Mouse (Mus musculus): ENCODE data around the gene E130114P18Rik. TPM values are rescaled to one million over a fixed set of nuclear protein-coding genes. Genes with fewer than 3 reads are reported as not detected.

The E130114P18Rik gene
- polyA plus RNA-seq, 1 experiment = not detected

DNA sequence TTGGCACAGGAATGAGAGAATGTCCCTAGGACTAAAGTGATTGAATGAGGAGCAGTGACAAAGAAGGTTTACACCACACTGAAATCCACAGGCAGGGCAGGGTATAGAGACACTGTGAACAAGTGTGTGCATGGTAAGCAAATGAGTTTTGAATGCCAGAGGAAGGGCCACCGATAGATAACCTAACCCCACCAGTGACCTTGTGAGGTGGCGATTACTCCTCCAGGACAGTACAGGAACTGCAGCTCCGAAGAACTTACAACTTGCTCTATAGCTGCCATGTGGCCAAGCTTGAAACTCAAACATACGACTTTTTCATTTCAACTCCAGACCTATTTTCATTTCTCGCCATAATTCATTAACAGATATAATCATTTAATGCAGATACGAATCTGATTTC, 114.0 kb downstream of the E130114P18Rik start:
- Histone ChIP-seq H3K27me3 (ENCODE audit: control insufficient read depth) (no peaks in the 10 kb centered on the region), H3K36me3 (ENCODE audit: control insufficient read depth) (no peaks in the 10 kb centered on the region), H3K4me1 (ENCODE audit: control insufficient read depth) (no peaks in the 10 kb centered on the region), H3K9me3 (ENCODE audit: control insufficient read depth, low read length) (no peaks in the 10 kb centered on the region), H3K4me3 (replicated peaks) (no peak overlapping the region)
- TF ChIP-seq TAL1 (IDR thresholded peaks at IDR 0.05; ENCODE audit: low read length) (no peak), GATA1 (IDR thresholded peaks at IDR 0.05; ENCODE audit: low read length) (no peak)

DNA sequence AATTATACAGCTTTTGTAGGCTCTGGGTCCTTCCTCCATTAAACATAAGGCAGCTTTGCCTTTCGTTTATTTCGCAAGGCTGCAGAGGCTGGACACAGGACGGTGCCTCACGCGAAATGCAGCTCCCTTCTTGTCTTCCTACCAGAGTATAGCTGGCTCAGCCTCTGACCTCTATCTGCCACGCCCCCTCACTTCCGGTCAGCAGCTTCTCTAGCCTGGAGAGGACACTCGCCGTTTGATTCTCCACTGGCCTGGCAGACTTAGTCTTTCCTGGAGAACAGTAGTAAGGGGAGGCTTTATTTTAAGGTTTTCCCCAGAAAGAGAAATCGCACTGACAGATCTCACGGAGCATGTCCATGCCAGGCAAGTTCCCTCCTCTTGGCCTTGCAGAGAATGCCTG, 115.0 kb downstream of the E130114P18Rik start:
- TF ChIP-seq GATA1 (IDR thresholded peaks at IDR 0.05; ENCODE audit: low read length) = no peak
- no peak for TF ChIP-seq TAL1 (IDR thresholded peaks at IDR 0.05; ENCODE audit: low read length)
- no peak overlapping the region for H3K4me3 ChIP-seq (replicated peaks)
- H3K4me1 ChIP-seq (ENCODE audit: control insufficient read depth) = no peaks in the 10 kb centered on the region
- no peaks in the 10 kb centered on the region for H3K36me3 ChIP-seq (ENCODE audit: control insufficient read depth)
- no peaks in the 10 kb centered on the region for H3K27me3 ChIP-seq (ENCODE audit: control insufficient read depth)
- no peaks in the 10 kb centered on the region for H3K9me3 ChIP-seq (ENCODE audit: control insufficient read depth, low read length)

DNA sequence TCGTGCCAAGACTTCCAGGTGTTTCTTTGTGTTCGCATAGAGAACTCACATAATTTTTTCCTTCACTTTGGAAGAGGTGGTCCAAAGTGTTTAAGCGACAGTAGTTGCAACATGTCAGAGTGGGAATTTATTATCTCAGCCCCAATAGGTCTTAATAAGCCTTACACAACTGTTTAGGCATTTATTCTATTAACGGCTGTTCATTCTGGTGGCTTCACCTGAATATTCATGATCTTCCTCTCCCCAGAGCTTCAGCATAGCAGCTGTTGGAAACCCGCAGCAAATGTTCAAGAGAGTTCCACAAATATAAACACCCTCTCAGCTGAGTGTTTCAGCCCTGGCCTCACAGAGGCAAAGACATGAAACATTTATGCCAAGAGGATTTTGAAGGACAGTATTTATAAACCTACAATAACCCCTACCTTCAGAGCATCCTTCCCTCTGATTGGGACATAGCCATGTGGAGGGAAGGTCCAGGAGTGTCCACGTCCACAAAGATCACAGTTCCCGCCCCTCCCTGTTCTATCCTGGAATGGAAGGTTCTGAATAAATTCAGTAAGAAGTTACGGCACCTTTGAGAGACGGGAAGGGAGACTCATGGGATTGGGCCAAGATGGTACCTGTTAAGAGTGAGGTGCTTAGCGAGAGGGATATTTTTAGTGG, 116.1 kb downstream of the E130114P18Rik start:
- TF ChIP-seq GATA1 (IDR thresholded peaks at IDR 0.05; ENCODE audit: low read length) = no peak
- TF ChIP-seq TAL1 (IDR thresholded peaks at IDR 0.05; ENCODE audit: low read length) = no peak
- H3K27me3 ChIP-seq (ENCODE audit: control insufficient read depth) = no peaks in the 10 kb centered on the region
- H3K9me3 ChIP-seq (ENCODE audit: control insufficient read depth, low read length) = no peaks in the 10 kb centered on the region
- H3K4me3 ChIP-seq (replicated peaks) = no peak overlapping the region
- H3K36me3 ChIP-seq (ENCODE audit: control insufficient read depth) = no peaks in the 10 kb centered on the region
- H3K4me1 ChIP-seq (ENCODE audit: control insufficient read depth) = no peaks in the 10 kb centered on the region

DNA sequence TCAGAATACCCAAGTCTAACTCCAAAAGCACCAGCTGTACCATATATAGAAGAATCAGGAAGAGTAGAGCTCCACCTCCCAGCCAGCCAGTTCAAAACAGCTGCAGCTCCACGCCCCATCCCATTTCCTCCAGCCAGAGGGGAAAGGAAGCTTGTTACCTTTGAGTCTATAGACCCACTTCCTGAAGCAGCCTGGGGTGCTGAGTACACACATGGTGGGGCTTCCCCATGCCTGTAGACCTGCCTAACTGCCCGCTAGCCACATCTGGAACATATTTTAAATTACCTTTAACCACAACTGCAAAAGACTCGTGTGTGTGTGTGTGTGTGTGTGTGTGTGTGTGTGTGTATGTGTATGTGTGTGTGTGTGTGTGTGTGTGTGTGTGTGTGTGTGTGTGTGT, 120.3 kb downstream of the E130114P18Rik start:
- Histone ChIP-seq H3K27me3 (ENCODE audit: control insufficient read depth) (no peaks in the 10 kb centered on the region), H3K36me3 (ENCODE audit: control insufficient read depth) (no peaks in the 10 kb centered on the region), H3K9me3 (ENCODE audit: control insufficient read depth, low read length) (no peaks in the 10 kb centered on the region), H3K4me3 (replicated peaks) (no peak overlapping the region), H3K4me1 (ENCODE audit: control insufficient read depth) (no peaks in the 10 kb centered on the region)
- no peak for TF ChIP-seq GATA1 (IDR thresholded peaks at IDR 0.05; ENCODE audit: low read length)
- no peak for TF ChIP-seq TAL1 (IDR thresholded peaks at IDR 0.05; ENCODE audit: low read length)

DNA sequence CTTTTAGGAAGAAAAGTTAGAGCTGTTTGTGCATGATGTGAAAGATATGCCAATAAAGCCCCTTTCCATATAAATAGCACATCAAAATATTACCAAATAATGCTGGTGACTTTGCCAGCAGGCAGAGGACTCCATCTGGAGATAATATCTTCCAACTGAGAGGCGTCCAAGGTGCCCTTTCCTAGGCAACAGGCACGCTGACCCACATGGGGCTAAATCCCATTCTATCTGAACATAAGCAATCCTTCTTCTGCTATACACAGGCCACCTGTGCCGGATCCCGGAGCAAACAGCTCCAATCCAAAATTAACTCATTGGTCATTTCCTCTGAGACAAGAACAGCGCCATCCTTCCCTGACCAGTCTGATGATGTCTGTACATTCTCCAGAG, 128.3 kb downstream of the E130114P18Rik start:
- Histone ChIP-seq H3K9me3 (ENCODE audit: control insufficient read depth, low read length) (no peaks in the 10 kb centered on the region), H3K4me1 (ENCODE audit: control insufficient read depth) (no peaks in the 10 kb centered on the region), H3K27me3 (ENCODE audit: control insufficient read depth) (no peaks in the 10 kb centered on the region), H3K36me3 (ENCODE audit: control insufficient read depth) (no peaks in the 10 kb centered on the region), H3K4me3 (replicated peaks) (no peak overlapping the region)
- no peak for TF ChIP-seq TAL1 (IDR thresholded peaks at IDR 0.05; ENCODE audit: low read length)
- no peak for TF ChIP-seq GATA1 (IDR thresholded peaks at IDR 0.05; ENCODE audit: low read length)

DNA sequence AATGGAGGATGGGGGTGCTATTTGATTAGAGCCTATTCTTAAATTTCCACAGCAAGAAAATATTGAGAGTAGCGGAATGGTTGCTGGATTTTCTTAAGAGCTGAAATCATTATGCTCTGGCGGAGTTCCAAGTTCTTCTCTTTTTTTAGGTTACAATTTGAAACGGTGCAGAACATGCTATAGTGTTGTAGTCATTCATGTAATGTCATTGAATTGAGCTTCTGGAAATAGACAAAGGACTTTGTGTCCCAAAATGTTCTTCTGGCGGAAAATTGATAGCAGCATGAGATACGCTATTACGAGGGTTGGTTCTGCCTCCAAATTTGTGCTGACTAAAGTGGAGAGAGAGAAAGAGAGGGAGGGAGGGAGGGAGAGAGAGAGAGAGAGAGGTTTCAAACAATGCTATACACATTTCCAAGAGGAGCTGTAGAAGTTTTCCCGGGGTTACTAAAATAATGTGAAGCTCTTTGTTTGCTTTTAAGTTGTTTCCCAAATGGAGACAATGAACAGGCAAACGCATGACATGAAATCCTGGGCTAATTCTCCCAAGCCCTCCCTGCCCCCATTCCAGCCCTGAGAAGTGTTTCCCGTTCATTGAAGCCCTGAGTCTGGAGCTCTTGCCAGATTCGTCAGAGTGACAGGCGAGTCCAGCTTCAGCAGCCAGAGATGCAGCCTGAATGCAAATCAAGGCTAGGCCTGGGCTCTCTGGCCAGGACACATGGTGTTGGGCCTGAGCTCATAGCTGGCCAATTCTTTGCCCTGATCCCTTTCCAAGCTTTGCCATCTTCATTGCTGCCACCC, 128.9 kb downstream of the E130114P18Rik start:
- Histone ChIP-seq H3K4me3 (replicated peaks) (no peak overlapping the region), H3K27me3 (ENCODE audit: control insufficient read depth) (no peaks in the 10 kb centered on the region), H3K4me1 (ENCODE audit: control insufficient read depth) (no peaks in the 10 kb centered on the region), H3K9me3 (ENCODE audit: control insufficient read depth, low read length) (no peaks in the 10 kb centered on the region), H3K36me3 (ENCODE audit: control insufficient read depth) (no peaks in the 10 kb centered on the region)
- no peak for TF ChIP-seq TAL1 (IDR thresholded peaks at IDR 0.05; ENCODE audit: low read length)
- no peak for TF ChIP-seq GATA1 (IDR thresholded peaks at IDR 0.05; ENCODE audit: low read length)

DNA sequence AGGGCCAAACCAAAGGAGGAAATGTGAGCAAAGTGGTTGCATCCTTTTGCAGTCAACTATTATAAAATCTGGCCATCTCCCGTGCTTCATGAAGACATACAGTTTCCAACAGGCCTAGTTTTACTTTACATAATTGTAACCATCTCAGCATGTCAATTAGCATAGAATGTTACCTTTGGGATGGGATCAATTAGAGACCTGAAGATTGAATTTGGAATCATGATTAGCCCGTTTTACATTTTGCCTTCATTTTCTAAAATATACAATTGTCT, 129.5 kb downstream of the E130114P18Rik start:
- Histone ChIP-seq H3K4me1 (ENCODE audit: control insufficient read depth) (no peaks in the 10 kb centered on the region), H3K4me3 (replicated peaks) (no peak overlapping the region), H3K36me3 (ENCODE audit: control insufficient read depth) (no peaks in the 10 kb centered on the region), H3K27me3 (ENCODE audit: control insufficient read depth) (no peaks in the 10 kb centered on the region), H3K9me3 (ENCODE audit: control insufficient read depth, low read length) (no peaks in the 10 kb centered on the region)
- TF ChIP-seq GATA1 (IDR thresholded peaks at IDR 0.05; ENCODE audit: low read length) = no peak
- no peak for TF ChIP-seq TAL1 (IDR thresholded peaks at IDR 0.05; ENCODE audit: low read length)

DNA sequence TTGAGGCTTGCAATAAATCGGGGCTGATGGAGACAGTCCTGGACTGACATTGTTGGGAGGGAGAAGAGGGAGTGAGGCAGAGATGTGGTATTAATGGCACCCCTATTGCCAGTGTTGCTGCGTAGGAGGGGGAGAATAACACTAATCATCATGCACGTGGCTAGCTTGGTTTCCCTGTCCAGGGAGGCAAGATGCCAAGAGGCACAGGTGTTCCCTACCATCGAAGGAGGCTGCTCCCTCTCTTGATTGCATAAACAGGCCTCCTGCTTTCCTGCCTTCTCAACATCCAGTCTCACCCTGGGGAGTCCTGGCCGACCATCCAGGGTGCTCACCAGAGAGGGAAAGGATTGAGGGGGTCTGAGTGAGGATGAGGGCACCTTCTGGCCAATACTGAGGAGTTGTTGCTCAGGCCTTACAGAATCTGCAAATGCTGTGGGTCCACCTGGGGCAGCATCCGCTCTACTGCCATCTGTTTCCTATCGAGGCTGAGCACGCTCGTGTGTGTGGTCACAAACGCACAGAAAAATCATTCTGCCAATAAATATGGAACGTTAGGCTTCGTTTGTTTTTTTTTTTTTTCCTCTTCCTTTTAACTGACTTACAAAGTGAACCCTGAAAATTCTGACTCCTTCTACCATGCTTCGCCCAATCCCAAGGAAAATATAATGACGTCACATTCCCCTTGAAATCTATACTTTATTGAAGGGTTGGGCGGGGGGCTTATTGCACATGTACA, 130.0 kb downstream of the E130114P18Rik start:
- H3K4me3 ChIP-seq (replicated peaks) = no peak overlapping the region
- H3K9me3 ChIP-seq (ENCODE audit: control insufficient read depth, low read length) = no peaks in the 10 kb centered on the region
- no peaks in the 10 kb centered on the region for H3K4me1 ChIP-seq (ENCODE audit: control insufficient read depth)
- H3K36me3 ChIP-seq (ENCODE audit: control insufficient read depth) = no peaks in the 10 kb centered on the region
- no peaks in the 10 kb centered on the region for H3K27me3 ChIP-seq (ENCODE audit: control insufficient read depth)
- no peak for TF ChIP-seq TAL1 (IDR thresholded peaks at IDR 0.05; ENCODE audit: low read length)
- no peak for TF ChIP-seq GATA1 (IDR thresholded peaks at IDR 0.05; ENCODE audit: low read length)

DNA sequence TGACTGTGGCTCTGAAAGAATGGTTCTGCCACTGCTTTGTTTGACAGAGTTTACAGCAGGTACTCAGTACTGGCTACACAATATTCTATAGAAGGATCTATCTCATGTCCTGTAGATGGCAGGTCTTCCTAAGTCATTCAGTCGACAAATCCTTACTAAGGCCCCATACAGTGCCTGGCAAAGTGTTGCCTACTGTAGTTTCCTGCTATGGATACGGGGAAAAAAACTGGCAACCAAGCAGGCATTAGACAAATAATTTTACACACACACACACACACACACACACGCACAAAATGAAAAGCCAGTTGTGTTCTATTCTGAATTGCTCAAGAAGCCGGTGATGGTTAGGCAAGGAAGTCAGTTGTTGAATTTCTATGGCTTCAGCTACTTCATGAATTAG, 130.6 kb downstream of the E130114P18Rik start:
- no peak for TF ChIP-seq TAL1 (IDR thresholded peaks at IDR 0.05; ENCODE audit: low read length)
- no peak for TF ChIP-seq GATA1 (IDR thresholded peaks at IDR 0.05; ENCODE audit: low read length)
- H3K27me3 ChIP-seq (ENCODE audit: control insufficient read depth) = no peaks in the 10 kb centered on the region
- H3K4me3 ChIP-seq (replicated peaks) = no peak overlapping the region
- H3K36me3 ChIP-seq (ENCODE audit: control insufficient read depth) = no peaks in the 10 kb centered on the region
- no peaks in the 10 kb centered on the region for H3K9me3 ChIP-seq (ENCODE audit: control insufficient read depth, low read length)
- no peaks in the 10 kb centered on the region for H3K4me1 ChIP-seq (ENCODE audit: control insufficient read depth)

Data from erythroblast, embryonic 14.5 days (primary cell).